ENCODE assay signal across 20 mouse cellular contexts in genomic region chr5:25165102-25165788, GRCm38 (mm10). TPM values are rescaled to one million over a fixed set of nuclear protein-coding genes. Genes with fewer than 3 reads are reported as not detected.
DNase-seq lines count a peak whose midpoint lies in the region; ATAC-seq and TF ChIP-seq lines count a peak whose summit lies in the region.
"Had no signal": no experiment of that assay in that cellular context is flagged by ENCODE, and none has a peak within 500 bp of the region (broad histone marks: within the 10 kb centered on the region; RNA-seq: fewer than 3 reads in every experiment).

No protein-coding gene starts in this region.

- H3K9ac ChIP-seq in forebrain, postnatal 0 days: no peak overlapping the region
- H3K9ac ChIP-seq in forebrain, embryonic 16.5 days (replicated peaks; ENCODE audit: low read depth, low read length): no peak overlapping the region
- H3K9ac ChIP-seq: forebrain, embryonic 15.5 days; liver, embryonic 14.5 days; neural tube, embryonic 12.5 days had no signal

- TF ChIP-seq CTCF in forebrain, postnatal 0 days (IDR thresholded peaks at IDR 0.05; ENCODE audit: low read depth): peak; percentile 33

- no peak overlapping the region for H3K4me3 ChIP-seq in forebrain, postnatal 0 days (ENCODE audit: low read depth, low read length)
- H3K4me3 ChIP-seq in forebrain, embryonic 16.5 days (replicated peaks; ENCODE audit: low read length): no peak overlapping the region
- H3K4me3 ChIP-seq: forebrain, embryonic 15.5 days; midbrain, embryonic 10.5 days; neural tube, embryonic 12.5 days had no signal

- H3K4me2 ChIP-seq in forebrain, postnatal 0 days (ENCODE audit: low read depth): no peak overlapping the region
- H3K4me2 ChIP-seq in forebrain, embryonic 16.5 days (ENCODE audit: low read length): no peak overlapping the region
- H3K4me2 ChIP-seq: forebrain, embryonic 15.5 days; neural tube, embryonic 12.5 days had no signal

- H3K27me3 ChIP-seq in forebrain, postnatal 0 days (ENCODE audit: insufficient read depth, low read length): no peaks in the 10 kb centered on the region
- H3K27me3 ChIP-seq in forebrain, embryonic 16.5 days (replicated peaks; ENCODE audit: control insufficient read depth, insufficient read depth, low read length): no peaks in the 10 kb centered on the region
- H3K27me3 ChIP-seq: forebrain, embryonic 15.5 days; neural tube, embryonic 12.5 days had no signal

- 89% methylated on average over 4 of the region's 4 CpGs for WGBS in forebrain, postnatal 0 days
- 78% methylated on average over 4 of the region's 4 CpGs for WGBS in forebrain, embryonic 16.5 days

- H3K4me1 ChIP-seq in forebrain, postnatal 0 days (ENCODE audit: insufficient read depth): no peaks in the 10 kb centered on the region
- peaks cover 5% of the 10 kb centered on the region; the same call in 1 of the 2 replicates for H3K4me1 ChIP-seq in forebrain, embryonic 16.5 days (replicated peaks; ENCODE audit: control insufficient read depth, insufficient read depth, low read length)
- H3K4me1 ChIP-seq: midbrain, embryonic 10.5 days had no signal

- no peak for ATAC-seq in forebrain, postnatal 0 days
- no peak for ATAC-seq in forebrain, embryonic 16.5 days
- ATAC-seq: forebrain, embryonic 15.5 days had no signal

- no peaks in the 10 kb centered on the region for H3K36me3 ChIP-seq in forebrain, postnatal 0 days (ENCODE audit: insufficient read depth)
- no peaks in the 10 kb centered on the region for H3K36me3 ChIP-seq in forebrain, embryonic 16.5 days (ENCODE audit: control insufficient read depth, insufficient read depth)
- H3K36me3 ChIP-seq: forebrain, embryonic 15.5 days; midbrain, embryonic 10.5 days; neural tube, embryonic 12.5 days had no signal

- no peaks in the 10 kb centered on the region for H3K9me3 ChIP-seq in forebrain, postnatal 0 days (ENCODE audit: low read length)
- no peaks in the 10 kb centered on the region for H3K9me3 ChIP-seq in forebrain, embryonic 16.5 days (ENCODE audit: control insufficient read depth, low read length)
- H3K9me3 ChIP-seq: forebrain, embryonic 15.5 days; midbrain, embryonic 10.5 days; neural tube, embryonic 12.5 days had no signal

- no peak for DNase-seq in forebrain, postnatal 0 days
- DNase-seq in layer of hippocampus, adult 9-11 months: peak; percentile 43
- DNase-seq in layer of hippocampus, adult 8-10 months (ENCODE audit: low spot score in 2 of 2): no peak
- DNase-seq in right cerebral cortex, adult 18-20 months: peak; percentile 23
- DNase-seq in right cerebral cortex, postnatal 10 days (ENCODE audit: low spot score in 2 of 2): no peak
- no peak for DNase-seq in spleen, postnatal 14 days (ENCODE audit: low spot score in 2 of 2)
- DNase-seq in right cerebral cortex, postnatal 4 days: no peak
- DNase-seq: cerebellum, adult 9-11 months; kidney, adult 18-20 months; retina, postnatal 1 day; thymus, postnatal 25 days had no signal

- no peak overlapping the region for H3K27ac ChIP-seq in forebrain, postnatal 0 days (ENCODE audit: low read depth, low read length)
- H3K27ac ChIP-seq in forebrain, embryonic 16.5 days (ENCODE audit: low read length): no peak overlapping the region
- H3K27ac ChIP-seq: forebrain, embryonic 15.5 days; liver, embryonic 14.5 days; midbrain, embryonic 10.5 days; neural tube, embryonic 12.5 days had no signal

RNA-seq across cellular contexts. Expression of gene Galntl5, which starts 16.0 kb away (rescaled TPM):
- not detected in 2 replicates for total RNA-seq in forebrain, postnatal 0 days (2014; rRNA removed)
- polyA plus RNA-seq in forebrain, postnatal 0 days (2015; fragmentation: Nextera tagmentation; extraction: Ambion mirVana): not detected in 2 replicates
- polyA plus RNA-seq in forebrain, embryonic 16.5 days (2015; fragmentation: Nextera tagmentation; extraction: Ambion mirVana): not detected in 2 replicates
- total RNA-seq in layer of hippocampus, adult 8-10 months (2022): not detected
- total RNA-seq: heart, adult 18-20 months; hematopoietic stem cell, adult 5-6 weeks; layer of hippocampus, postnatal 14 days had no signal
- polyA plus RNA-seq: embryonic facial prominence, embryonic 14.5 days; forebrain, embryonic 15.5 days; liver, embryonic 14.5 days; midbrain, embryonic 10.5 days; neural tube, embryonic 12.5 days had no signal

RNA-seq across cellular contexts. Expression of gene Galnt11, which starts 56.5 kb away (rescaled TPM):
- total RNA-seq in forebrain, postnatal 0 days (2014; rRNA removed): 55.1 and 57.1 TPM in 2 replicates
- polyA plus RNA-seq in forebrain, postnatal 0 days (2015; fragmentation: Nextera tagmentation; extraction: Ambion mirVana): 34.6 and 43.8 TPM in 2 replicates
- polyA plus RNA-seq in forebrain, embryonic 16.5 days (2015; fragmentation: Nextera tagmentation; extraction: Ambion mirVana): 44.1 and 47.5 TPM in 2 replicates
- total RNA-seq in layer of hippocampus, adult 8-10 months (2022): 10 to 100 TPM; 38.5 to 50.2 (median 43.6) TPM

RNA-seq across cellular contexts. Expression of gene E130116L18Rik, which starts 57.7 kb away (rescaled TPM):
- total RNA-seq in forebrain, postnatal 0 days (2014; rRNA removed): not detected in 2 replicates
- 2.0 TPM in 1 of 2 replicates, not detected in the other for polyA plus RNA-seq in forebrain, postnatal 0 days (2015; fragmentation: Nextera tagmentation; extraction: Ambion mirVana)
- polyA plus RNA-seq in forebrain, embryonic 16.5 days (2015; fragmentation: Nextera tagmentation; extraction: Ambion mirVana): not detected in 2 replicates
- not detected for total RNA-seq in layer of hippocampus, adult 8-10 months (2022)
- total RNA-seq: heart, adult 18-20 months; hematopoietic stem cell, adult 5-6 weeks; layer of hippocampus, postnatal 14 days had no signal
- polyA plus RNA-seq: embryonic facial prominence, embryonic 14.5 days; forebrain, embryonic 15.5 days; liver, embryonic 14.5 days; midbrain, embryonic 10.5 days; neural tube, embryonic 12.5 days had no signal

Comparison
In these comparisons a context has a peak if more than half of its experiments do, and no peak if none do; other contexts are left out.
1. DNase-seq: peak in layer of hippocampus, adult 9-11 months (single experiment) and right cerebral cortex, adult 18-20 months (single experiment); none in forebrain, postnatal 0 days (single experiment), layer of hippocampus, adult 8-10 months (0 of 2), right cerebral cortex, postnatal 10 days (0 of 2), spleen, postnatal 14 days (0 of 2) and right cerebral cortex, postnatal 4 days (single experiment).